Mouse (Mus musculus) monocyte, adult 5-6 weeks (primary cell): ENCODE results near the gene Tnfsf11. TPM values are rescaled to one million over a fixed set of nuclear protein-coding genes. Genes with fewer than 3 reads are reported as not detected.

Experiments
- ATAC-seq: fragments of 153-309, 156-312 bp; replicated peaks from 2 replicates; pipeline ENCODE4 v1.8.0; 2017; ENCODE audit warnings: mild to moderate bottlenecking; ENCODE audit not compliant: low TSS enrichment, insufficient number of reproducible peaks, severe bottlenecking, poor library complexity, low FRiP score
- total RNA-seq: library from RNA; stranded (forward); fragments of 200-1000, 200-491, 200-594 nt; gene quantifications from 3 replicates; pipeline ENCODE4 v1.2.3, GENCODE M21; 2017

Gene Tnfsf11
- total RNA-seq, 1 experiment from 2014 or later: not detected

DNA sequence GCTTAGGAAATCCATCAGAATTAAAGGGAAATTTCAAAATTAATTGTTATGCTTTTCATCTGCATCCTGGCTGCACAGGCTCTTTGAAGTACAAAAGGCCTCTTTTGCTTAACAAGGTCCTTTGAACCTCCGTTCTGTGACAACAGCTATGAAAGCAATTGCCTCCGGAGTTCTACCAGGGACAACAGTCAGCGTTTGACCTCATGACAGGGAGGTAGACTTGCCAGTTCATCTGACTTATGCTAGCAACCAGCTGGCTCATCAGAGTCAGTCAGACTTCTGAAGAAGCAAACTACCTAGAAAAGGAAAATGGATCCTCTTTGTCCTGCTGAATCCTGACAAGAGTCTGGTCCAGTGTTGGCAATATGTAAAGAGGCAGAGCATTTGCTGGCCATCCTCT lies 72.5 kb downstream of the Tnfsf11 start:
- no peak for ATAC-seq

DNA sequence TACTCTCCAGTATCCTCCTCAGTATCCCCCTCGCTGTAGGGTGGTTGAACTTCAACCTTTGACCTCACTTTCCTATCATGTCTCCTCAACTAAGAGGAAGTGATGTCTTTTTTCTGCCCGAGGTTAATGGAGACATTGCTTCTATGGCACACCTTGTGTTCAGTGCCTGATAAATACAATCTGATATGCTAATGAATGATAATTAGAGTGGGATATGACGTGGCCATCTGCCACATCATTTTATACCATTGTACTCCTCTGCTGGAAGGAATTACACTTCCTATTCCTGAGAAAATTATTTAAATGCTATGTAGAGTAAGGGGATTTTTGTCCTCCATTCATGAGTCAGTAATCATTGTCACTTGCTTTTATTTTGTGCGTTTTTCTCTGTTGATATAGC lies 78.8 kb downstream of the Tnfsf11 start:
- no peak for ATAC-seq

Other genes with a start within 250 kb of the Tnfsf11 start
- not detected in 3 replicates for gene Fam216b, start 219.0 kb downstream of the Tnfsf11 start, total RNA-seq
- gene Akap11, start 228.8 kb upstream of the Tnfsf11 start, total RNA-seq: 23.1 to 41.9 TPM (median 32.7 TPM) in 3 replicates